Mouse (Mus musculus) CH12F3 (cell line): ENCODE results near the gene Rasip1.
"Not testable (repeated sequence)": the region's sequence is repeated elsewhere in the genome, so short reads cannot be mapped to it uniquely, and the experiment has no call there.

ENCODE experiments used
- in situ Hi-C: fragments of 300-500 bp; cut with MboI; formaldehyde crosslinking; loops from 2 replicates; pipeline ENCODE4 v1.14.3; 2020; ENCODE audit warnings: low sequenced_read_pairs

The Rasip1 gene

GRCm38 (mm10) chr7:45643441-45644178 is 16.3 kb downstream of the Rasip1 start:
- in situ Hi-C loops = no loop called here

GRCm38 (mm10) chr7:45644183-45644582 is 16.9 kb downstream of the Rasip1 start:
- in situ Hi-C loops = no loop called here

GRCm38 (mm10) chr7:45644872-45645590 is 17.7 kb downstream of the Rasip1 start:
- in situ Hi-C loops = no loop called here

- in situ Hi-C loops = no loop called here
Measured at GRCm38 (mm10) chr7:45645591-45645971, 18.3 kb downstream of the Rasip1 start.

- in situ Hi-C loops = no loop called here
Measured at GRCm38 (mm10) chr7:45646671-45647070, 19.4 kb downstream of the Rasip1 start.

GRCm38 (mm10) chr7:45649351-45649750 is 22.1 kb downstream of the Rasip1 start:
- in situ Hi-C loops = no loop called here

- in situ Hi-C loops = not testable (repeated sequence)
Measured at GRCm38 (mm10) chr7:45650484-45650883, 23.2 kb downstream of the Rasip1 start.

- in situ Hi-C loops = no loop called here
Measured at GRCm38 (mm10) chr7:45654424-45655047, 27.2 kb downstream of the Rasip1 start.

GRCm38 (mm10) chr7:45660746-45661478 is 33.6 kb downstream of the Rasip1 start:
- in situ Hi-C loops = no loop called here

- in situ Hi-C loops = not testable (repeated sequence)
Measured at GRCm38 (mm10) chr7:45661702-45662101, 34.4 kb downstream of the Rasip1 start.

GRCm38 (mm10) chr7:45665303-45666138 is 38.2 kb downstream of the Rasip1 start:
- in situ Hi-C loops = no loop called here

- in situ Hi-C loops = no loop called here
Measured at GRCm38 (mm10) chr7:45666161-45666560, 38.9 kb downstream of the Rasip1 start, which contains the start of gene Fut2. TSS of gene Fut2 (minus strand) at chr7:45666394.

- in situ Hi-C loops = no loop called here
Measured at GRCm38 (mm10) chr7:45667761-45668160, 40.5 kb downstream of the Rasip1 start.

- in situ Hi-C loops = no loop called here
Measured at GRCm38 (mm10) chr7:45668921-45669320, 41.6 kb downstream of the Rasip1 start.

- in situ Hi-C loops = no loop called here
Measured at GRCm38 (mm10) chr7:45677627-45678295, 50.5 kb downstream of the Rasip1 start.

GRCm38 (mm10) chr7:45678513-45678912 is 51.2 kb downstream of the Rasip1 start:
- in situ Hi-C loops = no loop called here

GRCm38 (mm10) chr7:45679966-45680621 is 52.8 kb downstream of the Rasip1 start:
- in situ Hi-C loops = loop anchor here (10.0 kb wide), 1 partner anchor 85 kb away; no protein-coding TSS in a partner anchor

- in situ Hi-C loops = loop anchor here (10.0 kb wide), 1 partner anchor 86 kb away; no protein-coding TSS in a partner anchor
Measured at GRCm38 (mm10) chr7:45681046-45681736, 53.9 kb downstream of the Rasip1 start.
